Mouse (Mus musculus): ENCODE results near the gene Ssbp3.

Gene Ssbp3

DNA sequence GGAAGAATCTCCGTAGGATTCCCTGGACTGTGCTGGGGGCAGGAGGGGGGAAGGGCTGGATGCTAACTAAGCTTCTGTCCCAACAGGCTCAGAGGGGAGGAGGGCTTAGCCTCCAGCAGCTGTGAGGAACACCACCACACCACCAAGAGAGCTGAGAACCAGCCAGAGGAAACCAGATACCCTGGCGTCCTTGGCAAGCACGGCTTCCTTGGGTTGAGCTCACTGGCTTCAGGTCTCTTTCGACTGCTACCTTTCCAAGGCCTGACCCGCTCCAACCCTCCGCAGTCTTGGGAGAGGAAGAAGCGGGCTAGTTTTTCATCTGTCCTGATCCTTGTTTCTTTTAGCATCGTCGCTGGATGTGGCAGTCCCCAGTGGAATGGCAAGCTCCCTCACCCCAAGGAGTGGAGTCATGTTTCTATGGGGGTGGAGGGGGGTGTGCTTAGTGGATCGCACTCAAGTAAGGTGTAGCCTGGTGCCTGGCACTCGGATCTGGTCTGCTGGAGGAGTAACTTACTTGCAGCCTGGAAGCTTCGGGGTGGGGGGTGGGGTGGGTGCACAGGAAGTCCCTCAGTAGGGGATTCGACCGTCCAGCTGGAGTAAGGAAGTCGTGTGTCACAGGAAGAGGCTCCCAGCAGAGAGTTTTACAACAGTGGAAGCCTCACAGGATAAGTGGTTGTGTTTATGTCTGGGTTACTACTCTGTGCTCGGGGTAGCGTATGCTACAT is 2.6 kb upstream of the Ssbp3 start:
- no peak for DNase-seq

DNA sequence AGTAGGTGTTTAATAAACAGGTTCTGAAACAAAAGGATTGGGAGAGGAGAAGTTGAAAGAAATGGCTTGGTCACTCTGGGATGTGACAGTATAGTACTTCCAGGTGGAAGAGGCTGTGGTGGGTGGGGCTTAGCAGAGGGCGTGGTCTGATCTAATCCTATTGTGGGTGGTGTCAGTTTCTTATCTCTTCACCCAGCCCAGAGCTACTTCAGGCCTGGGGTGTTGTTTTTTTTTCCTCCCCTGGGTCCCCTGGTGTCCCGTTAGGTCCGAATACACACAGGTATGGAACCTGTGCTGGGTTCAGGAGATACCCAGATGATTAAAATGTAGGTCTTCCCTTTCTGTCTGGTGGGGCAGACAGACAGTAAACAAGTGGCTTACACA is 2.1 kb upstream of the Ssbp3 start:
- DNase-seq: no peak

DNA sequence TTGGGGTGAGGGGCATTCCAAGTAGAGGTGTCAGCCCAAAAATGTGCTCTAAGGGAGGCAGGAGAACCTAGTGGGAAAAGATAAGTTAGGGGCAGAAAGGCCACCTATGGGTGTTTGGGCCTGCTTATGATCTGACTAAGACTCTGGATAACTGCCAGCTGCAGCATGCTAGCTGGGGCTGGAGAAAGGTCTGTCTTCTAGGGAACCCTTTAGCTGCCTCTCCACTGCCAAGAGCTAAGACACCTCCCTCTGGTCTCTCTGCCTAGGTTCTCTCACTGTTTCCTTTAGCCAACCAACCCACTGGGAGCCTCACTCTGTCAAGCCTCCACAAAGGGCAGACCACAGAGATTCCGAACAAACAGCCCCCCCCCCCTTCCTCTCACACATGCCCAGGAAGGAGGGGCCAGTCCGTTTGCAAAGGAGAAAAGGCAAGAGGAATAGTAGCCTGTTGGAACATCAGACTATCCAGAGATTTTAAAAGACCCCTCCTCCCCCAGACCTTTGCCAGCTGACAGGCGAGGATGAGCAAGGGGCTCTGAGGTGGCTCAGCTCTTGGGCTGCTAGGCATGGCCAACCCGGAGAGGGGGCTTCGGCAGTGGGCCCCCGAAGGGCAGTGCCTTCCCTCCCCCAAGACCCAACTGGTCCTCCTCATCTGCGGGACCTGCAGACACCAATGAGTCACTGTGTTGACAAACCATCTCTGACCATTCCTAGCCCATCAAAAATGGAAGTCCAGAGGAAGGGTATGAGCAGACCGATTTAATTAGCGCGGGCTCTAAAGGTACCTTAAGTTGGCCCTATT is 1.4 kb upstream of the Ssbp3 start:
- no peak for DNase-seq

DNA sequence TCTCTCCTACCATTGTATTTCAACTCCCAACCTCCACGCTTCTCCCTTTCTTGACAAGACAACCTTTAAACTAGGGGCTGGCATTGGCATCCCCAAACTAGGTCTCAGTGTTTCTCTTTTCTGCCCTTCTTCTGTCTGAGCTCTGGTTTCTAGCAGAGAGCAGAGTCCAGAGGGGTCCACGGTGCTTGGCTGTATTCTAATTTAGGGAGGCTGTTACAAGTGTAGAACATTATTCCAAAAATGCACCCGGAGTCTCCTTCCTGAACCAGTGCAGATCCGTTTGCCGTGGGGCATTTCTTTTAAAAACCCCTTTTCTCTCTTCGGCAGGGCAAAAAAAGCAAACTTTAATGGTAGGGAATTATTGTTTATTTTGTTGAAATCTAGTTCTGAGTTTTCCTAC is 704 bp upstream of the Ssbp3 start:
- DNase-seq: no peak

DNA sequence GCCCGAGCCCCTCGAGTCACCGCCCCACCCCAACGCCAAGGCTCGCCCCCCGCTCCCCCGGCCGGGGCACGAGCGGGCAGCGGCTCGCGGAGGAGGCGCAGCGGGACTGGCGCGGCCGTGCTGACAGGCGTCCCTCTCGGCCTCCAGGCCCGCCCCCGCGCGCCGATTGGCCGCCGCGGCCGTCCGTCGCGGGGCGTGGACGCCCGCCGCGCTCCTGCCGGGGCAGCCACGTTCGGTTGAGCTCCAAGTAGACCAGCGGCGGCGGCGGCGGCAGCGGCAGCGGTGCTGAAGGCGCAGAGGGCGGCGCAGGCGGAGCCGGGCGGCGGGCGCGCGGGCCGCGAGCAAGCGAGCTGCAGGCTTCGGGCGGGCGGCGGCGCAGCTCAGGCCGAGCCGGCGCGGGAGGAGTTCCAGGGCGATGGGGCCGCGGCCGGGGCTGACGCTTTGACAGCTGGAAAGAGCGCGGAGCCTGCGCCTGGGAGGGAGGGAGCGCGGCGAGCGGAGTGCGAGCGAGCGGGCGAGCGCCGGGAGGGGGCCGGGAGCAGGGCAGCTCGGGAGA is 823 bp downstream of the Ssbp3 start:
- DNase-seq: peak; percentile 88

DNA sequence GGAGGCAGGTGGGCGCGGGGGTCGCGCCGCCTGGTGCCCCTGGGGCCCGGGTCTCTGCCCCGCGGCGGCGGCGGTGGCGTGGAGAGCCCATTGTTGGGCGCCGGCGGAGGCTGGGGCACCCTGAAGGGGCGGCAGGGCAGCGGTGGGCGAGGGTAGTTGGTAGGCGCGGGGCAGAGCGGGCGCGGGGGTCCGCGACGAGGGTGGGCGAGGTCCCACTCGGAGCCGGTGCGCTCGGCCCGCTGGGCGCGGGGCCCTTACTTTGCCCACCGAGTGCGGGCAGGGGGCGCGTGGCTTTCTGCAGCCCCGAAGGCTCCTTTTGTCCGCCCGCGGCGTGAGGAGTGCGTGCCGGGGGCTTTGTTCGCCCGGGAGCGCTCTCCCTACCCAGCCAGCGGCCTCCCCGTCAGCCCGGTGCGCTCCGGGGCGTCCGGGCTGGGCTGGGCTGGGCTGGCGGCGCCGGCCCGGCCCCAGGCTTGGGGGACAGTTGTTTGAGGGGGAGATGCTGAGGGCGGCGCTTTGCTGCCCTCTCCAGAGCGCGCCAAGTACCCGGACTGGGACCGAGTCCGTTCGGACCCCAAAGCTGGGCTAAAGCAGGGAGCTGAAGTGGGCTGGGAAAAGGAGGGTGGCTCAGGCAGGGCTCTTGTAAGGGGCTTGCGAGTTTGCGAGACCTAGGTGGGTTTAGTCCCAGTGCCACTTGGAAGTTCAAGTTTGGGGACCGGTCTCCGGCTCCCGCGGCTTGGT is 1.6 kb downstream of the Ssbp3 start:
- DNase-seq: peak; percentile 32

DNA sequence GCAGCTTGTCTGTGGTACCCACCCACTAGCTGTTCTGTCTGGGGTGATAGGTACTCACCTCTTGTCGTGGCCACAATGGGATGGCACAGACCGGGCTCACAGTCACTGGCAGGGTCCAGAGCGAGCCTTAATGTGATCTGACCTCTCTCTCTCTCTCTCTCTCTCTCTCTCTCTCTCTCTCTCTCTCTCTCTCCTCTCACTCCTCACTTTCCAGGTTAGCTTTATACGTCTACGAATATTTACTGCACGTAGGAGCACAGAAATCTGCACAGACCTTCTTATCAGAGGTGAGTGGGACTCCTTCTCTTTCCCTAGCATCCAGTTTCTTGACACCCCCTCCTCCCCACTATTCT is 2.2 kb downstream of the Ssbp3 start:
- DNase-seq: no peak

DNA sequence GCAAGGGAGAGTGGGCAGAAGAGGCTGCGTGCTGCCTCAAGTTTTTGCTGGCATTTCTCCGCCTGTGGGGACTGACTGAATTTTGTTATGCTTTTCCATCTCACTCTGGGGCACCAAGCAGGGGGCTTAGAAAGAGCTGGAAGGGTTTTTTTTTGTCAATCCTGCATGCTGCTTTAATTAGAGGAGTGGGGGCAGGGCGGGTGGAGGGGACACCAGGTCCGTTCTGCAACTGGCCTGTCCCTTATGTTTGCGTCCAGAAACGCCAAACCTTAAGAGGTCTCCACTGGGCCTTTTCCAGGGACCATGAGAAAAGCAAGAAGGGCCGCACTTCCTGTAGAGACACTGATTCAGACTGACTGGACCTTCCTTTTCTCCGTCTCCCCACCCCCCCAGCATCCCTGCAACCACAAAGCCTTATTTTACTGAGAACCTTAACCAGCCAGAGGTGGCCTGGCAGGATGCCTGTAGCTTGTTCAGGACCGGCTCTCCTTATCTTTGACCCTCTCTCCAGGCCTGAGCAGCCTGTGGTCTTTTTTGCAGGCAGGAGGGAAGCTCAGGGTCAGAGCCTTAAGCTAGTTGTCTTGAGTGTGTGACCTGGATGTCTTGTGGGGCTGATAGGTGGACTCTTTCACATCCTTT is 3.0 kb downstream of the Ssbp3 start:
- DNase-seq: no peak

DNA sequence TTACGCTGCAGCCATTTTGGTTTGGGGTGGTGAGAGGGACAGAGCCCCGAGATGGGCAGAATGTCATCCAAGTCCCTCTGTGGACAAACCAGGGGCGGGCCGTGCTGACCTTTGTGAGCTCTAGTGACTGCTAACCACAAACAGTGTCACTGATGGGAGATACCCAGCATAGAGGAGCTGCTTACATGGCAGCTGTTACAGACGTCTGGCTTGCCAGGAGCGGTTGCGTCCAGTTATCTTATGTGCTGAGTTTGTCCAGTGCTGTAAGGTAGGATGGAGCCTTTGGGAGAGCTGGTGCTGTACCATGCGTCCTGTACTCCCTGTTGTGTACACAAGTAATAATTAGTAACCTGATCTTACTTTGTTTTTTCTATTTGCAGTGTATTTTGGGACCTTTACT is 4.8 kb downstream of the Ssbp3 start:
- DNase-seq: no peak

DNA sequence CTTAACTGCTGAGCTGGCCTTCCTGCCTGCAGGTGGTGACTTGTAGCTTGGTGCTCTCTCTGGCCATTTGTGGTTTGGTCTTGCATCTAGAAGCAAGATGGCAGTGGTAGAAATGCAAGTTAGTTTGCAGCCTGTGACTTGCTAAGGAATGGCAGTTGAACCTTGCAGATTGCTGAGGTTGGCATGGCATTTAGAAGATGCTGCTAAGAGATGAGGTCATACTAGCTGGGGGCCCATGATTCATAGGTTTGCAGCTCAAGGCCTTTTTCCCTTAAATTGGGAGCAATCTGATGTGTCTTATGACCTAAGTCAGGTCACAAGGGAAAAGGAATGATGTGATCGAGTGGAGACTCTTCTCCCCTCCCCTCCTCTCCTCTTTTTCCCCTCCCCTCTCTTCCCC is 7.8 kb downstream of the Ssbp3 start:
- DNase-seq: no peak

DNA sequence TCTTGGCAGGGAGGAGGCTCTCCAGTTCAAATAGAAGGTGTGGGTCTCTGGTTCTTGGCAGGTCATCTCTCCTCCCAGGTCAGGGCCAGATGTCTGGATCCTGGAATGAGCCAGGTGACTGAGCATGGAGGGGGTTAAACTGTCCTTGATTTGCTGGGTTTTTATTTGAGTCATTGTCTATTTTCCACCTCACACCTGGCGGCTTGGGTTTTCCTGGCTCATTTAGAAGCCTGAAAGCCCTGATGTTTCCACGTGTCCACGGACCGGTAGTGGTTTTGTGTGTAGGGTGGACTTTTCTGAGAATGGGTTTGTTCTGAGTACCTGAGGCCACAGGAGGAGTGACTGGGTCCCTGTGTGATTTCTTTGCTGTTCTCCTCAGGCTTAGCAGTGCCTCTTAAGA is 9.6 kb downstream of the Ssbp3 start:
- DNase-seq: no peak

DNA sequence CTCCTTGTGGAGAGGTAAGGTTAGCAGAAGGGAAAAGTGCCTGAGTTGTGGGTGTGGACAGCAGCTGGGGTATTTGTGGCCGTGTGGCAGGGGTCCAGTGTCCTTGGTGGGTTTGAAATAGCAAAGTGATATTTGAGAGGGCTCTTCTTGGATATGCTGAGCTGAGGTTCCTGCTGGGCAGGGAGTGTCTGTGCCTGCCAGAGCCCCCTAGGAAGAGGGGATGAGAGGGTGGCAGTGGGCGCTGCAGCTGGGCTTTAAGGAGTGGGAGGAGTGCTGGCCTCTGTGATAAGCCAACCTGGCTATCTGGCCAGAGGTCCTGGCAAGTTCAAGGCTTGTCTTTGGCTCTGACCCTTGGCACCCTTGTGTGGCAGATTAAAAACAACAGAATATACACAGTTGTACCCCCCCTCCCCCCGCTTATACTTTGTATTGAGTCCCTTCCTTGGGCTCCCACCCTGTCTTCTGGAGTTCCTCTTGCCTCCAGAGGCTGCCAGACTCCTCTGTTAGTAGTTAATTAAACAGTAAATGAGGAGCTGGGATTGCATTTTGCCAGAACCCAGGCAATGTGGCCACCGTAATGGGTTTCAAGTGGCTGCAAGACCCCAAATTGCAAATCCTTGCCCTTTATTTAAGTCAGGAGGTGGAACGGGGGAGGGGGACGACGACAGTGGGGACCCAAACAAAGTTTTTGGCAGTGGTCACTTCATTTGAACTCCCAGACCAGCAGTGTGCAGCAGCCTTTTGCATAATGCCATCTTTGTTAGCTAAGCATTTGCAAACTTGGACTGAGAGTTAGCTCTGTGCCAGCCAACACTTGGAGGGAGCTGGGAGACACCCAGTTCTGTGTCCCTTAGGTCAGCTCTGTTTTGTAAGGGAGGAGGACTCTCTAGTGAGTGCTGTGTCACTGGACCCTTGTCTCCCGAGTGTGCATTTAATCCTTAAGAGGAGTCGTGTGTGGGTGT is 11.2 kb downstream of the Ssbp3 start:
- no peak for DNase-seq

DNA sequence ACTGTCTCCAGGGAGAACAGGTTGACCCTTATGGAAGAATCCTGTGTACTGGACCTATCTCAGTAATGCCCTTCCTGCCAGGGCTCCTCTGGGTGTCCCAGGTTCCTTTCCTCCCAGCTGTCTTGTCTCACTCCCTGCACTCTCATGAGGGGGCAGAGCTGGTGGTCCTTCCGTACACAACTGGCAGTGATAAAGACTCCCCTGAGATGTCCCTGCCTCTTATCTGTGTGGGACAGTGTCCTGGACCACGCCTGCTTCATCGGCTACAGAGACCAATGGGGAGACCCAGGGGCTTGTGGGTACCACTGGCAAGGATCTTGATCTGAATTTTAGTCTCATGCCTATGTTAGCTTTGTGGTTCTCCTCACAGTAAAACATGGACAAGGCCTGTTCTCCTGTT is 12.4 kb downstream of the Ssbp3 start:
- no peak for DNase-seq

DNA sequence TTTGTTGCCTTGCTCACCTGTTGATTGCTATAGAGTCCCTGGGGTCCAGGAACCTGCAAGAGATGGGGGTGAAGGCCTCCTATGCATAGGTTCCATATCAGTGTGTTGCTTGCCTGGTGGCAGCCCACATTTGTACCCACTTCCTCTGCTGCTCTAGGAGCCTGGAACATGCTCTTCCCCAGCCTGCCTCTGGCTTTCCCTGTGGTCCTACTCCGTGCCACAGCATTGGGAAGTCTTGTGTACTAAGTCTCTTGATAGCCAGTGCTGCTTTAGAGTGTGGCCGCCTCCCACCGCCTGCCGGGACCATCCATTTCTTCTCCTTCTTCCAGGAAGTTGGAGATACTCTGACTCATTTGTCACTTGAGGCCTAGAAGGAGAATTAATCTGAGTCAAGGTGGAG is 13.7 kb downstream of the Ssbp3 start:
- no peak for DNase-seq

DNA sequence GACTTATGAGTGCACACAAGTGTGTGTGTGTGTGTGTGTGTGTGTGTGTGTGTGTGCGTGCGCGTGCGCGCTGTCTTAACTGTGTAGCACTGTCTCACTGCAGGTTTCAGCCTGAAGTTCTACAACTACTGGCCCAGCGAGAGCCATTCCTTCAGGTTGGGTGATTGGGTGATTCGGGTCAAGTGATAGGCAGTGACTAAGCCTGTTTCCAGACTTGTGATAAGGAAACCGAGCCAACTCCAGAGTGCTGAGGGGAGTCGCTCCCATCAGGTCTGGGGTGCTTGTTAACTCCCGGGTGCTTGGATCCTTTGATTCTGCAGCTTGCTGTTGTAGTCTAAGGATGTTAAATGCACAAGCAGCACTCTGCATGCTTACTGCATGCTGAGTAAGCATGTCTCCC is 14.4 kb downstream of the Ssbp3 start:
- no peak for DNase-seq

DNA sequence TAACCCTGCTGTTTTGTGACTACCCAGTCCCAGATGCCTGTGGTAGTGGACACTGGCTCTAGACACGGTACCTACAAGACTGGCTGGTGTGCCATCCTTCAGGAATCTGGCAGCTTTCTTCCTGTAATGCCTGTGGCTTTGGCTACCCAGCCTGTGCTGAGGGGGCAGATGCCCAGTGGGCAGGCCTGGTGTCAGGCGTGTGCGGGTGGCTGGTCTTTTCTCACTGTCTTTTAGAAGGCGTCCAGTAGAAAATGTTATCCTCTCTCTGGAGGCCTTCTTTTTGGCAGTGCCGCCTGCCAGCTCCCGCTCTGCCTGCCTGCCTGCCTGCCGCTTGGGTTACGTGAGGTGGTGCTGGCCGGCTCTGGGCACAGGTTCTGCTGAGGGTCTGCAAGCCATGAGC is 15.9 kb downstream of the Ssbp3 start:
- no peak for DNase-seq

DNA sequence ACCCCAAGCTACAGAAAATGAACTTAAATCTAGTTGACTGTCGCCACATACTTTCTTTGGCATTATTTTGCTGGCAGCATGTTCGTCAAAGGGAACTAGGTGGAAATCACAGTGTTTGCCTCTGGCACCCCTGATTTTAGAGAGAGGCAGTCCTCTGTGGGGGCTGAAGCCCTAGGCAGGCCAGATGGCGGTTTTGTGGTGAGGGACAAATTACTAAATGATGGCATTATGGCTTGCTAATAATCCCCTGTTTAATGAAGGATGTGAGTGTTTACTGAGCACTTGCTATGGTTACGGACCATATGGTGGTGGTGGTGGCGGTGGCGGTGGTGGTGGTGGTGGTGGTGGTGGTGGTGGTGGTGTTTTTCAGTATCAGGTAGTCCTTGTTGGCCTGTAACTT is 16.5 kb downstream of the Ssbp3 start:
- DNase-seq: no peak

DNA sequence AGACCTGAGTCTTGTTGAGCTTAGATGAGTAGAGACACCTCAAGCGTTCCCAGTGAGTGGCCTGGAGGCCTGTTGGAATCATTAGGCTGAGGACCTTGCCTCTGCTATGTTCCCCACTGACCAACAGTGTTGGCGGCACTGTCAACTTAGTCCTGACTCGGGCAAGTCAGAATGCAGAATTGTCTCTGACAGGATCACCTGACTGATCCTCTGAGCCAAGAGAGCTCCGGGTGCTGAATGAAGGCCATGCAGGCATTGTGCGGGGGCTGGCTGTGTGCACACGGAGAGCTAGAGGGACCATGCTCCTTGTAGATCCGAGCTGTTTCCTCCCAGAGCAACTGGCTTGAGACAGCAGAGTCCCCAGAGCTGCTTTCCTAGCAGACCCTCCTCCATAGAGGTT is 18.5 kb downstream of the Ssbp3 start:
- no peak for DNase-seq

DNA sequence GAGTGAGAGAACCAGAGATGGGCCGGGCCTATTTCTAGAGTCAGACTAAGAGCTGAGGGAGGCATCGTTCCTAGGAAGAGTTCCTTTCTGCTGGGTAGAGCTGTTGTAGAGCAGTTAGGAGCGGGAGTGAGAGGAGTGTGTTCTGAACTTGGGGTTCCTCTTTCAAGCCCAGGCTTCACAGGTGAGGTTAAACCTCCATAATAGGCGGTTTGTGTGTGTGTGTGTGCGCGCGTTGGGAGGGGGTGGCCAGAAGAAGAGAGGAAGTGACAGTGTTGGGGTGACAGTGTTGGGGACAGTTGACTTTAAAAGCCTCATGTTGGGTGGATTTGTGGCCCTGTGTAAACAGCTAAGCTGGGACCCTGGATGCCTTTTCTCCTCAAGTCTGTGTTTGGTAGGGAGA is 22.1 kb downstream of the Ssbp3 start:
- no peak for DNase-seq

DNA sequence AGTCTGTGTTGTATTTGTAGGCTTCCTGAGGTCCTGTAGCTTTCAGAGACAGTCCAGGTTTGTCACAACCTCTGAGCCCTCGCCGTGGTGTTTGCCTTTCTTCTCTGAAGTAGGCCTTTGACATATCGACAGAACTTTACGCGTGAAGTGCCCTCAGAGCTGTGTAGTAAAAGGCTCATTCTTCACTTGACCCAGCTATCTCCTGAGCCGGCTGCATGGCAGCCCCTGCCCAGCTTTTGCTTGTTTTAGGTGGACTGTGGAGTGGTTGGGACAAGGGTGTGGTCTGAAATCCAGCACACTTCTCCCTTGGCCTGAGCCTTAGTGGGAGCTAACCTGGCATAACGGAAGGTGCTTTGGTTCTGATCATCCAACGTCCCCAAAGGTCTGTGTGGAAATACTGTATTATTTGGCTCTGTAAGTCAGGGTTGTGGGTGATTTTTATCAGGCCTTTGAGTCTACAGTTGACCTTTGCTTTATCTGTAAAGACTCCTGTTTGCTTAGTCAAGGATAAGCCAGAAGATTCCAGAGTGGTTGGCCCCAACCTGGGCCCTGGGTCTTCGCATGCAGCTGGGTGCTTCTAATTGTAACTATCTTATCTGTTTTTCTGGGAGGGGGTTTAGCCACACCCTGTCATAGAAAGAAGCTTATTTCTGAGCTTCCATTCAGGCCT is 23.4 kb downstream of the Ssbp3 start:
- DNase-seq: no peak

DNA sequence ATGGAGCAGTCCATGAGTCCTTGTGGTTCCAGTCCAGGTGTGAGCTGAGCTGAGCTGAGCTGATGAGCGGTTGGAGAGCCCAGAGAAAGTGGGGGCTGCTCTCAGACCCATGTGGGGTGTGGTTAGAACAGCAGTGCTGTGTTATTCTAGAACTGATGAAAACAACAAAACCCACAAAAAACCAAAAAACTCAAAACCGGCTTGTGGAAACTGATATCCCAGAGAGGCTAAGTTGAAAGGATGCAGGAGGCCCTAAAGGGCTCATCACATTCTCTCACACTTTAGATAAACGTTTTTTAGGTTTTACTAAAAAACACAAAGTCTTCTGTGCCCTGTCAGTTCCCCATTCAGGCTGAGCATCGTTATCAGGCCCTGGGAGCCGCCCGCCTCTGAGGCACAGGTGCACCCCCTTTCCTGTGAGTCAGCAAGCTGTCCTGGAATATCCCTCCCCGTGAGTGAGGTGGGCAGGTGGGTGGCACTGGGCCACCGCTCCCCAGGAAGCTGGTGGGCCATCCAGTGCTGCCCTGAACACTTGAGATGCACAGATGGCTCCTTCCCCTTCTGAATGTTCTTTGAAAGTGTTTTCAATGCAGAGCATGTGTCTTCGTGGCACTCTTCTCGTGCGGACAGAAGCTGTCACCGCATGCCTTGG is 24.6 kb downstream of the Ssbp3 start:
- DNase-seq: peak; percentile 23

Measured in right cerebral cortex, postnatal 14 days (tissue).